ENCODE assay signal across 8 mouse cellular contexts in the genomic region with DNA sequence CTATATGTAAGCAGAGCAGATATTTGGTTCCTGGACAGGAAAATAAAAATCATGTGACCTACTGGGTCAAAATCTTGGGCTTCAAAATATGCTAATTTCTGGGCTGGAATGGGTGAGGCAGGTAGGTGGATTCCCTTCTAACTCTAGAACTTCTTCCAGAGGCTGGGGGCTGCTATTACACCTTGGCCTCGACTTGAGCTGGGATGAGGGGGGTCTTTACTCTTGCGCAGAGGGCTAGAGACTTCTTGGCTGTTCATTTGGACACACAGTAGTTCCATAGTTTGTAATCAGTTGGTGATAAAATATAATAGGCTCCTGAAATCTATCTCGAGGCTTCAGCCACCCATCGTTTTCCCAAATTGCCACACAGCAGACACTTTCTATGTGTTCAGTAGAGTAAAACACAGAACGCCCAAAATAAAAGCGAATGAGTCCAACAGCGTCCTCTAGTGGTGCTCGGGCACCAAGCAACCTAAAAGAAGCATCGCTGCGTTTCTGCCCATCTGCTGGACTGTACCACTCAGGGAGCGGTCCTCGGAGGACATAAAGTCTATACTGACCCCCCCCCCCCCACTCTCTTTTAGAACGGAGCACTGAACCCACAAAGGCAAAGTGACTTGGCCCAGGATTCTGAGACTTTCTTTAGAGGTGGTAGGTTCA. TPM values are rescaled to one million over a fixed set of nuclear protein-coding genes. Genes with fewer than 3 reads are reported as not detected.
DNase-seq lines count a peak whose midpoint lies in the region; ATAC-seq lines count a peak whose summit lies in the region.

No protein-coding gene starts in this region.

- peak overlapping the region; percentile 99 for H3K4me2 ChIP-seq in heart, embryonic 15.5 days
- peak overlapping the region; percentile 92 for H3K4me2 ChIP-seq in liver, embryonic 12.5 days
- H3K4me2 ChIP-seq in stomach, embryonic 14.5 days (replicated peaks; ENCODE audit: low read depth, low read length), result peak overlapping the region; percentile 94

- peak overlapping the region; percentile 64 for H3K9ac ChIP-seq in heart, embryonic 15.5 days
- peak overlapping the region; percentile 86 for H3K9ac ChIP-seq in liver, embryonic 12.5 days
- no peak overlapping the region; the same call in 1 of the 2 replicates for H3K9ac ChIP-seq in stomach, embryonic 14.5 days (replicated peaks; ENCODE audit: low read depth, low read length)

- peaks cover 20% of the 10 kb centered on the region for H3K4me1 ChIP-seq in forebrain, embryonic 10.5 days
- H3K4me1 ChIP-seq in heart, embryonic 15.5 days (replicated peaks), result 0 out of 2 replicates have a peak, but pooled peaks cover 10% of the 10 kb centered on the region
- peaks cover 73% of the 10 kb centered on the region for H3K4me1 ChIP-seq in liver, embryonic 12.5 days
- no peaks in the 10 kb centered on the region for H3K4me1 ChIP-seq in stomach, embryonic 14.5 days (ENCODE audit: control insufficient read depth, insufficient read depth, low read length)

- peak; percentile 38; the same call in 1 of the 2 replicates for ATAC-seq in heart, embryonic 15.5 days (replicated peaks; ENCODE audit: insufficient number of reproducible peaks, insufficient read depth, low FRiP score, low read depth)
- ATAC-seq in liver, embryonic 12.5 days, result peak; percentile 56
- peak; percentile 62; the same call in 1 of the 2 replicates for ATAC-seq in stomach, embryonic 14.5 days (ENCODE audit: insufficient number of reproducible peaks, insufficient read depth, low FRiP score, low read depth)

- peaks cover 18% of the 10 kb centered on the region for H3K9me3 ChIP-seq in forebrain, embryonic 10.5 days
- H3K9me3 ChIP-seq in heart, embryonic 15.5 days (replicated peaks), result no peaks in the 10 kb centered on the region; the same call in 1 of the 2 replicates
- H3K9me3 ChIP-seq in liver, embryonic 12.5 days (replicated peaks), result peaks cover 20% of the 10 kb centered on the region
- H3K9me3 ChIP-seq in stomach, embryonic 14.5 days (ENCODE audit: control insufficient read depth, low read depth, low read length), result no peaks in the 10 kb centered on the region; the same call in 1 of the 2 replicates

- peak overlapping the region; percentile 67 for H3K4me3 ChIP-seq in forebrain, embryonic 10.5 days
- peak overlapping the region; percentile 72 for H3K4me3 ChIP-seq in heart, embryonic 15.5 days
- H3K4me3 ChIP-seq in liver, embryonic 12.5 days, result peak overlapping the region; percentile 76
- H3K4me3 ChIP-seq in stomach, embryonic 14.5 days (ENCODE audit: low read depth, low read length), result peak overlapping the region; percentile 64

- no peaks in the 10 kb centered on the region for H3K36me3 ChIP-seq in forebrain, embryonic 10.5 days (replicated peaks)
- no peaks in the 10 kb centered on the region for H3K36me3 ChIP-seq in heart, embryonic 15.5 days
- H3K36me3 ChIP-seq in liver, embryonic 12.5 days, result peaks cover 24% of the 10 kb centered on the region
- no peaks in the 10 kb centered on the region for H3K36me3 ChIP-seq in stomach, embryonic 14.5 days (ENCODE audit: control insufficient read depth, insufficient read depth, low read length)

- H3K27ac ChIP-seq in forebrain, embryonic 10.5 days, result peak overlapping the region; percentile 84
- H3K27ac ChIP-seq in heart, embryonic 15.5 days, result peak overlapping the region; percentile 75
- peak overlapping the region; percentile 98 for H3K27ac ChIP-seq in liver, embryonic 12.5 days
- H3K27ac ChIP-seq in stomach, embryonic 14.5 days (ENCODE audit: low read length), result peak overlapping the region; percentile 55

- WGBS in forebrain, embryonic 10.5 days, result 10% methylated on average over 13 of the region's 13 CpGs
- 12% methylated on average over 13 of the region's 13 CpGs for WGBS in heart, embryonic 15.5 days
- WGBS in liver, embryonic 12.5 days (ENCODE audit: insufficient replicate concordance), result 11% methylated on average over 13 of the region's 13 CpGs
- 9% methylated on average over 13 of the region's 13 CpGs for WGBS in stomach, embryonic 14.5 days

- DNase-seq in CD8-positive naive resting alpha-beta T cell, adult 2 months (ENCODE audit: low read depth in 2 of 2, low spot score in 2 of 2), result peak; percentile 40 to 55
- DNase-seq in c-Kit-negative CD71-positive TER-119-positive erythroid progenitor cells, embryonic 14.5 days (ENCODE audit: low read depth, low spot score), result peak; percentile 90
- DNase-seq in forebrain, embryonic 10.5 days (ENCODE audit: extremely low spot score, low spot score), result peak; percentile 85
- DNase-seq in kidney, postnatal 14 days, result peak; percentile 80
- DNase-seq in naive thymus-derived CD4-positive, alpha-beta T cell, adult 2 months (ENCODE audit: low read depth), result peak; percentile 77

- no peaks in the 10 kb centered on the region for H3K27me3 ChIP-seq in forebrain, embryonic 10.5 days (ENCODE audit: poor library complexity, severe bottlenecking)
- H3K27me3 ChIP-seq in heart, embryonic 15.5 days, result no peaks in the 10 kb centered on the region
- H3K27me3 ChIP-seq in liver, embryonic 12.5 days (replicated peaks), result no peaks in the 10 kb centered on the region
- H3K27me3 ChIP-seq in stomach, embryonic 14.5 days (ENCODE audit: control insufficient read depth, insufficient read depth, low read length), result no peaks in the 10 kb centered on the region

RNA-seq across cellular contexts. Expression of gene Ube2l6, which starts 0.7 kb away (rescaled TPM):
- polyA plus RNA-seq in forebrain, embryonic 10.5 days (2016; fragmentation: Nextera tagmentation; extraction: Ambion mirVana), result 28.8 and 33.1 TPM in 2 replicates
- 128 and 145 TPM in 2 replicates for polyA plus RNA-seq in heart, embryonic 15.5 days (2015; fragmentation: Nextera tagmentation; extraction: Ambion mirVana)
- polyA plus RNA-seq in liver, embryonic 12.5 days (2016; fragmentation: Nextera tagmentation; extraction: Ambion mirVana), result 293 and 321 TPM in 2 replicates
- 36.2 and 38.0 TPM in 2 replicates for polyA plus RNA-seq in stomach, embryonic 14.5 days (2014; fragmentation: Nextera tagmentation; extraction: Ambion mirVana)

RNA-seq across cellular contexts. Expression of gene Serping1, which starts 22.7 kb away (rescaled TPM):
- polyA plus RNA-seq in forebrain, embryonic 10.5 days (2016; fragmentation: Nextera tagmentation; extraction: Ambion mirVana), result 22.7 and 23.2 TPM in 2 replicates
- polyA plus RNA-seq in heart, embryonic 15.5 days (2015; fragmentation: Nextera tagmentation; extraction: Ambion mirVana), result 45.2 and 53.2 TPM in 2 replicates
- polyA plus RNA-seq in liver, embryonic 12.5 days (2016; fragmentation: Nextera tagmentation; extraction: Ambion mirVana), result 30.8 and 32.3 TPM in 2 replicates
- 84.2 and 93.7 TPM in 2 replicates for polyA plus RNA-seq in stomach, embryonic 14.5 days (2014; fragmentation: Nextera tagmentation; extraction: Ambion mirVana)

RNA-seq across cellular contexts. Expression of gene Smtnl1, which starts 24.5 kb away (rescaled TPM):
- 0.46 TPM in 1 of 2 replicates, not detected in the other for polyA plus RNA-seq in forebrain, embryonic 10.5 days (2016; fragmentation: Nextera tagmentation; extraction: Ambion mirVana)
- 0.25 and 0.38 TPM in 2 replicates for polyA plus RNA-seq in heart, embryonic 15.5 days (2015; fragmentation: Nextera tagmentation; extraction: Ambion mirVana)
- 0.29 and 0.43 TPM in 2 replicates for polyA plus RNA-seq in liver, embryonic 12.5 days (2016; fragmentation: Nextera tagmentation; extraction: Ambion mirVana)
- polyA plus RNA-seq in stomach, embryonic 14.5 days (2014; fragmentation: Nextera tagmentation; extraction: Ambion mirVana), result not detected in 2 replicates

RNA-seq across cellular contexts. Expression of gene Timm10, which starts 28.8 kb away (rescaled TPM):
- 68.6 and 70.9 TPM in 2 replicates for polyA plus RNA-seq in forebrain, embryonic 10.5 days (2016; fragmentation: Nextera tagmentation; extraction: Ambion mirVana)
- 76.6 TPM in 2 replicates for polyA plus RNA-seq in heart, embryonic 15.5 days (2015; fragmentation: Nextera tagmentation; extraction: Ambion mirVana)
- 50.9 and 54.3 TPM in 2 replicates for polyA plus RNA-seq in liver, embryonic 12.5 days (2016; fragmentation: Nextera tagmentation; extraction: Ambion mirVana)
- 50.2 and 60.2 TPM in 2 replicates for polyA plus RNA-seq in stomach, embryonic 14.5 days (2014; fragmentation: Nextera tagmentation; extraction: Ambion mirVana)

RNA-seq across cellular contexts. Expression of gene Slc43a1, which starts 40.7 kb away (rescaled TPM):
- polyA plus RNA-seq in forebrain, embryonic 10.5 days (2016; fragmentation: Nextera tagmentation; extraction: Ambion mirVana), result 28.5 and 29.3 TPM in 2 replicates
- polyA plus RNA-seq in heart, embryonic 15.5 days (2015; fragmentation: Nextera tagmentation; extraction: Ambion mirVana), result 8.6 and 11.5 TPM in 2 replicates
- 153 and 162 TPM in 2 replicates for polyA plus RNA-seq in liver, embryonic 12.5 days (2016; fragmentation: Nextera tagmentation; extraction: Ambion mirVana)
- polyA plus RNA-seq in stomach, embryonic 14.5 days (2014; fragmentation: Nextera tagmentation; extraction: Ambion mirVana), result 19.8 and 21.1 TPM in 2 replicates

Comparison
In these comparisons a context has a peak if more than half of its experiments do, and no peak if none do; other contexts are left out.
1. Peak in every context shown above with its lines: DNase-seq, ATAC-seq, H3K4me3 ChIP-seq and H3K27ac ChIP-seq.